Mouse (Mus musculus) neural tube, embryonic 12.5 days (tissue): ENCODE data around the gene Maml1. TPM values are rescaled to one million over a fixed set of nuclear protein-coding genes. Genes with fewer than 3 reads are reported as not detected.

Source experiments
- ATAC-seq: fragments of 200-750 bp; cut with Nextera tagmentation; 2 replicates; pipeline ENCODE4 v1.8.0; 2017; ENCODE audit warnings: low read depth, mild to moderate bottlenecking, moderate TSS enrichment, moderate library complexity; ENCODE audit not compliant: low FRiP score
- H3K27ac ChIP-seq: fragments of 300-500 bp; sonication (generic); 2 replicates; pipeline ENCODE4 v1.5.1; 2016
- H3K27me3 ChIP-seq: fragments of 300-500 bp; sonication (generic); replicated peaks from 2 replicates; pipeline ENCODE4 v1.6.1; 2016; ENCODE audit warnings: mild to moderate bottlenecking
- H3K36me3 ChIP-seq: fragments of 300-500 bp; sonication (generic); 2 replicates; pipeline ENCODE4 v1.6.1; 2016; ENCODE audit warnings: mild to moderate bottlenecking
- H3K4me1 ChIP-seq: fragments of 300-500 bp; sonication (generic); 2 replicates; pipeline ENCODE4 v1.6.1; 2016
- H3K4me2 ChIP-seq: fragments of 300-500 bp; sonication (generic); replicated peaks from 2 replicates; pipeline ENCODE4 v1.6.1; 2016; ENCODE audit warnings: mild to moderate bottlenecking
- H3K4me3 ChIP-seq: fragments of 300-500 bp; sonication (generic); 2 replicates; pipeline ENCODE4 v1.5.1; 2016
- H3K9ac ChIP-seq: fragments of 300-500 bp; sonication (generic); 2 replicates; pipeline ENCODE4 v1.6.1; 2016; ENCODE audit warnings: mild to moderate bottlenecking
- H3K9me3 ChIP-seq: fragments of 300-500 bp; sonication (generic); 2 replicates; pipeline ENCODE4 v1.6.1; 2016; ENCODE audit warnings: mild to moderate bottlenecking
- WGBS: fragments of 180-500 bp; shearing (Covaris S2); methylation state at CpG from one replicate; pipeline ENCODE4 v1.1.7; 2016; 5-methylcytosine and 5-hydroxymethylcytosine counted together
- microRNA-seq: library from miRNA; unstranded; fragments of <30 nt; microRNA quantifications from one replicate; pipeline ENCODE4, GENCODE M21; 2017
- polyA plus RNA-seq: library from polyadenylated mRNA; unstranded; fragments of >200 nt; fragmentation: Nextera tagmentation; extraction: Ambion mirVana; gene quantifications from 2 replicates; pipeline ENCODE4 v1.2.1, GENCODE M21; 2016

Maml1 gene
- polyA plus RNA-seq, 1 experiment from 2014 or later, result 7.3 TPM

DNA sequence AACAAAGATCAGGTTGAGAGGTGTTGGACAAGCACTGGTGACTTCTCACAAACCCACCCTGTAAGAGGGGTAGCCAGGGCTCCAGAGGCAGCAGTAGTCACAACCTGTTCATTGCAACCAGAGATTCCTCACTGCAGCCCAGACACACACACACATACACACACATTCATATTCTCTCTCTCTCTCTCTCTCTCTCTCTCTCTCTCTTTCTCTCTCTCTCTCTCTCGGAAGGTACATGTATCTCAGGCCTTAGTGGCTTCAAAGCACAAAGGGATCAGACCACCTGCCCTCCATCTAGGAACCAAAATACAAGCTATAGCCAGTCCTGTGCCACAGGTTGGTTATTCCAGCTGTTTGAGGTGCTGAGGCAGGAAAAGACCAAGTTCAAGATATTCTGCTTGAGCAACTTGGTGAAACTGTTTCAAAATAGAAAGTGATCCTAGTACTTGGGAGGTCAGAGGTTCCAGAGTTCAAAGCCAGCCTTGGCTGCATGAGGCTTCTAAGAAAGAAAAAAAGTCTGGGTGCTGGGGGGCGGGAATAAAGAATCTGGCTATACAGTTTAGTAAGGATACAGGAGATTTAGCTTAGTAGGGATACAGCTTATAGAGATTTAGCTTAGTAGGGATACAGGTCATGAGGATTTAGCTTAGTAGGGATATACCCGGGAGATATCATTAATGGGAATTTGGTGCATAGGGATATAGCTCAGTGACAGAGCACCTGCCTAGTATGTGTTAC lies 80.6 kb downstream of the Maml1 start:
- peak overlapping the region; percentile 65 for H3K4me2 ChIP-seq
- no peak overlapping the region for H3K27ac ChIP-seq
- H3K27me3 ChIP-seq, result no peaks in the 10 kb centered on the region
- peak overlapping the region; percentile 91; the same call in 1 of the 2 replicates for H3K9ac ChIP-seq
- H3K9me3 ChIP-seq, result no peaks in the 10 kb centered on the region
- peaks cover 13% of the 10 kb centered on the region for H3K36me3 ChIP-seq
- 92% methylated on average over 3 of the region's 3 CpGs for WGBS
- H3K4me1 ChIP-seq, result peaks cover 12% of the 10 kb centered on the region
- no peak; the same call in 1 of the 2 replicates for ATAC-seq
- no peak overlapping the region for H3K4me3 ChIP-seq

- H3K27ac ChIP-seq, result peak within 1 kb of the TSS; percentile 97
- no peaks in the 10 kb centered on the region for H3K27me3 ChIP-seq
- H3K36me3 ChIP-seq, result peaks cover 21% of the 10 kb centered on the region
- peak within 1 kb of the TSS; percentile 89 for H3K4me3 ChIP-seq
- no peaks in the 10 kb centered on the region for H3K9me3 ChIP-seq
- H3K9ac ChIP-seq, result peak within 1 kb of the TSS; percentile 91
- peaks cover 12% of the 10 kb centered on the region for H3K4me1 ChIP-seq
- under 1% methylated on average over 48 of the region's 48 CpGs for WGBS
- ATAC-seq, result peak; percentile 80
- H3K4me2 ChIP-seq, result peak within 1 kb of the TSS; percentile 65
Measured at GRCm38 (mm10) chr11:50210505-50211151, 81.5 kb downstream of the Maml1 start, which contains the start of the genes Sqstm1 and Mgat4b. Sqstm1 (minus strand) TSS chr11:50210827. Mgat4b (plus strand) TSS chr11:50210890.

GRCm38 (mm10) chr11:50210101-50210504 lies 82.0 kb downstream of the Maml1 start:
- H3K9ac ChIP-seq, result peak overlapping the region; percentile 91
- peaks cover 26% of the 10 kb centered on the region for H3K36me3 ChIP-seq
- H3K9me3 ChIP-seq, result no peaks in the 10 kb centered on the region
- H3K4me3 ChIP-seq, result peak overlapping the region; percentile 89
- under 1% methylated on average over 24 of the region's 24 CpGs for WGBS
- peak; percentile 94 for ATAC-seq
- peak overlapping the region; percentile 65 for H3K4me2 ChIP-seq
- no peaks in the 10 kb centered on the region for H3K27me3 ChIP-seq
- peaks cover 12% of the 10 kb centered on the region for H3K4me1 ChIP-seq
- peak overlapping the region; percentile 97 for H3K27ac ChIP-seq

GRCm38 (mm10) chr11:50208039-50208438 lies 84.1 kb downstream of the Maml1 start:
- H3K4me3 ChIP-seq, result no peak overlapping the region
- H3K27me3 ChIP-seq, result no peaks in the 10 kb centered on the region
- H3K9ac ChIP-seq, result no peak overlapping the region
- peaks cover 45% of the 10 kb centered on the region for H3K36me3 ChIP-seq
- no peak for ATAC-seq
- 95% methylated on average over 5 of the region's 5 CpGs for WGBS
- H3K4me2 ChIP-seq, result no peak overlapping the region
- H3K27ac ChIP-seq, result no peak overlapping the region
- H3K9me3 ChIP-seq, result no peaks in the 10 kb centered on the region
- peaks cover 12% of the 10 kb centered on the region for H3K4me1 ChIP-seq

DNA sequence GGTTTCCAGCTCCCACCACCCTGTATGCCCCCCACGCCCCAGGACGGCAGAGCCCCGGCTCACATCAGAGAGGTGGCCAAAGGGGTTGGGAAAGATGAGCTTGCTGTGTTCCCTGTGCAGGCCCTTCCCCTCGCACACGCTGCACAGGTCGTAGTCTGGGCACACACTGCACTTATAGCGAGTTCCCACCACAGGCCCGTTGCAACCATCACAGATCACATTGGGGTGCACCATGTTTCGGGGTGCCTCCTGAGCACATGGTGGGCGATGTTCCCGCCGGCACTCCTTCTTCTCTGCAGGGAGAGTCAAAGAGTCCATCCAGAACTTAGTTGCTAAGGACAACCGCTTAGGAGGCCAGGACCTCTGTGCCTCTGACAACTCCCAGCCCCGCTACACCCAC lies 84.8 kb downstream of the Maml1 start:
- H3K27ac ChIP-seq, result no peak overlapping the region
- peaks cover 12% of the 10 kb centered on the region for H3K4me1 ChIP-seq
- H3K9me3 ChIP-seq, result no peaks in the 10 kb centered on the region
- H3K4me3 ChIP-seq, result no peak overlapping the region
- H3K9ac ChIP-seq, result no peak overlapping the region
- WGBS, result 95% methylated on average over 14 of the region's 14 CpGs
- H3K36me3 ChIP-seq, result peaks cover 52% of the 10 kb centered on the region
- no peaks in the 10 kb centered on the region for H3K27me3 ChIP-seq
- H3K4me2 ChIP-seq, result no peak overlapping the region
- ATAC-seq, result no peak

DNA sequence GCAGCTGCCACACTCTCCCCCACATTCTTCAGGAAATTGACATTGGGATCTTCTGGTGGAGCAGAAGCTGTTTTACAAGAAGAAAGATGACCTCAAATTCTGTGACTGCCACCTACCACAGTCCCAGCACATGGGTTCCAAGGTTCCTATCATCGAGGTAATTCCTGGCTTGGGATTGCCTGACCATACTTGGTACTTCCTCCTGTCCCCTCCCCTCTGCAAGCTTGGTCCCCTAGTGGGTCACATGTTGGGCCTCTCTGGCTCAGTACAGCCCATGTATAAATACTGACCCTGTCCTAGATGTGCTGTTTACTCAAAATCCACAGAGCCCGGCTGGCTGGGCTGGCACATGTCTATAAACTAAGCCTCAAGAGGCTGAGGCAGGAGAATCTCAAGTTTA lies 86.1 kb downstream of the Maml1 start:
- no peak overlapping the region for H3K4me3 ChIP-seq
- H3K27me3 ChIP-seq, result no peaks in the 10 kb centered on the region
- peaks cover 8% of the 10 kb centered on the region for H3K4me1 ChIP-seq
- ATAC-seq, result no peak
- peaks cover 65% of the 10 kb centered on the region for H3K36me3 ChIP-seq
- 94% methylated on average over 2 of the region's 2 CpGs for WGBS
- no peak overlapping the region for H3K4me2 ChIP-seq
- H3K9me3 ChIP-seq, result no peaks in the 10 kb centered on the region
- no peak overlapping the region for H3K27ac ChIP-seq
- H3K9ac ChIP-seq, result no peak overlapping the region

Small RNA genes within 50 kb of the gene (microRNA-seq; reads per million reads assigned to microRNA genes)
- not detected for gene Mir6919

Other genes starting within 250 kb of the Maml1 start
- gene Tbc1d9b, start 160.9 kb downstream of the Maml1 start, polyA plus RNA-seq, result 39.8 and 47.3 TPM in 2 replicates
- gene Mrnip, start 117.9 kb downstream of the Maml1 start, polyA plus RNA-seq, result 22.4 and 25.4 TPM in 2 replicates
- gene Sqstm1, start 81.5 kb downstream of the Maml1 start, polyA plus RNA-seq, result 241 and 245 TPM in 2 replicates
- 57.1 and 57.2 TPM in 2 replicates for gene Mgat4b, start 81.4 kb downstream of the Maml1 start, polyA plus RNA-seq
- gene Ltc4s, start 53.7 kb downstream of the Maml1 start, polyA plus RNA-seq, result 0.32 and 1.4 TPM in 2 replicates
- 277 and 291 TPM in 2 replicates for gene Canx, start 33.4 kb upstream of the Maml1 start, polyA plus RNA-seq
- gene Cby3, start 62.2 kb upstream of the Maml1 start, polyA plus RNA-seq, result 0.31 TPM in 1 of 2 replicates, not detected in the other
- 635 and 665 TPM in 2 replicates for gene Hnrnph1, start 84.7 kb upstream of the Maml1 start, polyA plus RNA-seq
- 27.9 and 29.0 TPM in 2 replicates for gene Rufy1, start 138.8 kb upstream of the Maml1 start, polyA plus RNA-seq